Mouse (Mus musculus) MEL (cell line): Measurements from ENCODE around the gene Psen2. TPM values are rescaled to one million over a fixed set of nuclear protein-coding genes. Genes with fewer than 3 reads are reported as not detected.

Experiments
- DNase-seq: peaks from one replicate; pipeline ENCODE4 v3.0.0; 2011; ENCODE audit warnings: low read depth, low spot score
- H3K27ac ChIP-seq: 2 replicates; pipeline ENCODE4 v1.5.1; 2012; ENCODE audit warnings: low read depth, mild to moderate bottlenecking, control low read depth, low read length, moderate library complexity; ENCODE audit not compliant: control insufficient read depth
- H3K27me3 ChIP-seq, 2 experiments: fragments of 150-350 bp in 1 of 2; sonication (generic) in 1 of 2; 2 replicates each; pipeline ENCODE4 v1.6.1; 2012; ENCODE audit warnings: low read length in 2 of 2, mild to moderate bottlenecking in 2 of 2, improper control_type of control experiment in 1 of 2, moderate library complexity in 1 of 2; ENCODE audit not compliant: insufficient read depth in 2 of 2, control insufficient read depth in 1 of 2
- H3K36me3 ChIP-seq, 2 experiments: 2 replicates each; pipeline ENCODE4 v1.6.1; 2012 to 2014; ENCODE audit warnings: low read length in 2 of 2, improper control_type of control experiment in 1 of 2, inconsistent platforms in 1 of 2, mild to moderate bottlenecking in 1 of 2; ENCODE audit not compliant: insufficient read depth in 2 of 2, control insufficient read depth in 1 of 2
- H3K4me1 ChIP-seq, 2 experiments: fragments of 150-350 bp in 1 of 2; sonication (generic) in 1 of 2; 2 replicates each; pipeline ENCODE4 v1.6.1; 2012; ENCODE audit warnings: low read length in 2 of 2, improper control_type of control experiment in 1 of 2, mild to moderate bottlenecking in 1 of 2; ENCODE audit not compliant: insufficient read depth in 2 of 2, control insufficient read depth in 1 of 2
- H3K4me3 ChIP-seq, 2 experiments: fragments of 150-350 bp in 1 of 2; sonication (generic) in 1 of 2; 2 replicates each; pipeline ENCODE4 v1.5.1; 2012; ENCODE audit warnings: low read depth in 2 of 2, low read length in 2 of 2, mild to moderate bottlenecking in 2 of 2, moderate library complexity in 2 of 2, control low read depth in 1 of 2, improper control_type of control experiment in 1 of 2; ENCODE audit not compliant: control insufficient read depth in 1 of 2, insufficient read depth in 1 of 2
- H3K79me2 ChIP-seq: 2 replicates; pipeline ENCODE4 v1.6.1; 2012; ENCODE audit warnings: mild to moderate bottlenecking, low read length, moderate library complexity; ENCODE audit not compliant: control insufficient read depth, poor library complexity, insufficient read depth
- H3K9ac ChIP-seq: 2 replicates; pipeline ENCODE4 v1.6.1; 2012; ENCODE audit warnings: low read depth, mild to moderate bottlenecking, control low read depth, low read length, moderate library complexity; ENCODE audit not compliant: control insufficient read depth, poor library complexity, severe bottlenecking
- H3K9me3 ChIP-seq: fragments of 150-350 bp; sonication (generic); replicated peaks from 2 replicates; pipeline ENCODE4 v1.6.1; 2012; ENCODE audit warnings: mild to moderate bottlenecking, low read length, improper control_type of control experiment, moderate library complexity; ENCODE audit not compliant: insufficient read depth
- CHD1 ChIP-seq: IDR thresholded peaks from 2 replicates; pipeline ENCODE4 v1.6.1; 2012; ENCODE audit warnings: low read depth, mild to moderate bottlenecking, inconsistent platforms, low read length, improper control_type of control experiment
- E2F4 ChIP-seq: IDR thresholded peaks from 2 replicates; pipeline ENCODE4 v1.6.1; 2011; ENCODE audit warnings: low read depth, low read length, improper control_type of control experiment, borderline replicate concordance
- ETS1 ChIP-seq: IDR thresholded peaks from 2 replicates; pipeline ENCODE4 v1.6.1; 2012; ENCODE audit warnings: low read depth, mild to moderate bottlenecking, inconsistent platforms, low read length, improper control_type of control experiment, moderate library complexity
- GABPA ChIP-seq: IDR thresholded peaks from 2 replicates; pipeline ENCODE4 v1.6.1; 2012; ENCODE audit warnings: low read depth, mild to moderate bottlenecking, inconsistent platforms, low read length, improper control_type of control experiment, moderate library complexity
- GATA1 ChIP-seq: IDR thresholded peaks from 2 replicates; pipeline ENCODE4 v1.6.1; 2011; ENCODE audit warnings: low read depth, low read length, improper control_type of control experiment
- HCFC1 ChIP-seq: IDR thresholded peaks from 2 replicates; pipeline ENCODE4 v1.6.1; 2012; ENCODE audit warnings: low read depth, mild to moderate bottlenecking, inconsistent platforms, low read length, improper control_type of control experiment, moderate library complexity
- KAT2A ChIP-seq: conservative IDR thresholded peaks from 2 replicates; pipeline ENCODE4 v1.6.1; 2012; ENCODE audit warnings: low read depth, low read length, improper control_type of control experiment, inconsistent platforms
- MAZ ChIP-seq: IDR thresholded peaks from 2 replicates; pipeline ENCODE4 v1.6.1; 2012; ENCODE audit warnings: low read depth, mild to moderate bottlenecking, inconsistent platforms, low read length, improper control_type of control experiment
- MXI1 ChIP-seq: IDR thresholded peaks from 2 replicates; pipeline ENCODE4 v1.6.1; 2011; ENCODE audit warnings: mild to moderate bottlenecking, low read depth, low read length, improper control_type of control experiment
- NELFE ChIP-seq: IDR thresholded peaks from 2 replicates; pipeline ENCODE4 v1.6.1; 2011; ENCODE audit warnings: low read depth, low read length, improper control_type of control experiment
- POLR2AphosphoS2 ChIP-seq: IDR thresholded peaks from 2 replicates; pipeline ENCODE4 v1.6.1; 2011; ENCODE audit warnings: low read length, improper control_type of control experiment
- RAD21 ChIP-seq: IDR thresholded peaks from 2 replicates; pipeline ENCODE4 v1.6.1; 2011; ENCODE audit warnings: mild to moderate bottlenecking, low read depth, low read length, improper control_type of control experiment
- SIN3A ChIP-seq: IDR thresholded peaks from 2 replicates; pipeline ENCODE4 v1.6.1; 2012; ENCODE audit warnings: low read length, improper control_type of control experiment, inconsistent platforms
- USF1 ChIP-seq: IDR thresholded peaks from 2 replicates; pipeline ENCODE4 v1.6.1; 2014; ENCODE audit warnings: low read depth, mild to moderate bottlenecking, inconsistent platforms, low read length, improper control_type of control experiment, moderate library complexity
- USF2 ChIP-seq, 2 experiments: IDR thresholded peaks; 2 replicates each; pipeline ENCODE4 v1.6.1; 2011 to 2012; ENCODE audit warnings: improper control_type of control experiment in 2 of 2, low read length in 2 of 2, borderline replicate concordance in 1 of 2, inconsistent platforms in 1 of 2, low read depth in 1 of 2, mild to moderate bottlenecking in 1 of 2; ENCODE audit not compliant: insufficient read depth in 1 of 2
- ZC3H11A ChIP-seq: IDR thresholded peaks from 2 replicates; pipeline ENCODE4 v1.6.1; 2012; ENCODE audit warnings: low read depth, mild to moderate bottlenecking, inconsistent platforms, low read length, improper control_type of control experiment
- ZMIZ1 ChIP-seq: IDR thresholded peaks from 2 replicates; pipeline ENCODE4 v1.6.1; 2012; ENCODE audit warnings: low read depth, mild to moderate bottlenecking, inconsistent platforms, low read length, improper control_type of control experiment, moderate library complexity
- polyA plus RNA-seq, 2 experiments: library from polyadenylated mRNA; stranded (reverse) in 1 of 2; unstranded in 1 of 2; fragments of >175 nt in 1 of 2; fragments of >200 nt in 1 of 2; gene quantifications; 2 replicates each; pipeline versions ENCODE4 v1.2.1 to v1.2.4; 2012; ENCODE audit warnings: low replicate concordance in 2 of 2, low read depth in 1 of 2; ENCODE audit not compliant: insufficient read length in 2 of 2, insufficient read depth in 1 of 2, missing spikeins in 1 of 2
- total RNA-seq: library from RNA; depleted of rRNA; stranded (reverse); fragments of 300-350 nt; gene quantifications from 2 replicates; pipeline ENCODE4 v1.2.3, GENCODE M21; 2012; rRNA removed

The Psen2 gene
- total and polyA plus RNA-seq, 3 experiments: 35.0 to 39.2 TPM; not detected in 1

- Histone ChIP-seq H3K4me3 (no peak overlapping the region), H3K36me3 (no peaks in the 10 kb centered on the region), H3K9ac (no peak overlapping the region), H3K4me1 (no peaks in the 10 kb centered on the region; a peak in 1 of 4 replicates), H3K79me2 (no peaks in the 10 kb centered on the region), H3K27me3 (no peaks in the 10 kb centered on the region), H3K9me3 (no peaks in the 10 kb centered on the region), H3K27ac (no peak overlapping the region)
- DNase-seq: no peak
- TF ChIP-seq SIN3A (no peak), KAT2A (no peak), ZMIZ1 (no peak), ETS1 (no peak), GATA1 (no peak), USF1 (no peak), GABPA (no peak), POLR2AphosphoS2 (no peak), NELFE (no peak), RAD21 (no peak), MXI1 (no peak), USF2 (IDR thresholded peaks at IDR 0.05; ENCODE audit: borderline replicate concordance in 1 of 2, insufficient read depth in 1 of 2, low read depth in 1 of 2, low read length in 2 of 2) (no peak), E2F4 (no peak), HCFC1 (no peak), MAZ (no peak), ZC3H11A (no peak), CHD1 (no peak)
These were observed 84.9 kb downstream of the Psen2 start for GRCm38 (mm10) chr1:180178340-180178739.

Other genes with a start within 250 kb of the Psen2 start
- 0.95 and 1.5 TPM in 2 replicates for gene Coq8a, start 63.8 kb downstream of the Psen2 start, total RNA-seq
- 1 to 10 TPM in 1 of 2 experiments, not detected in 1; 2.1 TPM for gene Coq8a, start 63.8 kb downstream of the Psen2 start, polyA plus RNA-seq
- 3.4 and 3.7 TPM in 2 replicates for gene Itpkb, start 67.0 kb upstream of the Psen2 start, total RNA-seq
- 1 to 10 TPM in 1 of 2 experiments, not detected in 1; 9.2 TPM for gene Itpkb, start 67.0 kb upstream of the Psen2 start, polyA plus RNA-seq
- not detected in 2 replicates for gene Stum, start 220.1 kb upstream of the Psen2 start, total RNA-seq
- gene Stum, start 220.1 kb upstream of the Psen2 start, polyA plus RNA-seq: not detected